Mouse (Mus musculus): Measurements from ENCODE around the gene Arhgap21. TPM values are rescaled to one million over a fixed set of nuclear protein-coding genes. Genes with fewer than 3 reads are reported as not detected.

Gene Arhgap21
- polyA plus RNA-seq, 1 experiment from 2014 or later, result 15.3 TPM

GRCm38 (mm10) chr2:20879877-20880605 lies 88.6 kb downstream of the Arhgap21 start:
- Histone ChIP-seq H3K36me3 (ENCODE audit: control insufficient read depth, insufficient read depth, low read length) (peaks cover 30% of the 10 kb centered on the region), H3K4me1 (replicated peaks; ENCODE audit: control insufficient read depth, insufficient read depth, low read length) (0 out of 2 replicates have a peak, but pooled peaks cover 2% of the 10 kb centered on the region), H3K4me2 (no peak overlapping the region), H3K4me3 (ENCODE audit: low read depth, low read length) (no peak overlapping the region), H3K9me3 (ENCODE audit: control insufficient read depth, low read length) (no peaks in the 10 kb centered on the region), H3K27me3 (replicated peaks; ENCODE audit: control insufficient read depth, insufficient read depth, low read length) (no peaks in the 10 kb centered on the region), H3K27ac (ENCODE audit: low read depth, low read length) (no peak overlapping the region), H3K9ac (ENCODE audit: low read depth, low read length) (no peak overlapping the region)
- ATAC-seq (replicated peaks; ENCODE audit: low FRiP score) (no peak; the same call in 1 of the 2 replicates), DNase-seq (ENCODE audit: low spot score) (no peak)
- 89% methylated on average over 16 of the region's 16 CpGs for WGBS

GRCm38 (mm10) chr2:20874621-20875020 lies 94.1 kb downstream of the Arhgap21 start:
- Histone ChIP-seq H3K4me3 (ENCODE audit: low read depth, low read length) (no peak overlapping the region), H3K9ac (ENCODE audit: low read depth, low read length) (no peak overlapping the region), H3K4me1 (replicated peaks; ENCODE audit: control insufficient read depth, insufficient read depth, low read length) (0 out of 2 replicates have a peak, but pooled peaks cover 2% of the 10 kb centered on the region), H3K27ac (ENCODE audit: low read depth, low read length) (no peak overlapping the region), H3K36me3 (ENCODE audit: control insufficient read depth, insufficient read depth, low read length) (peaks cover 14% of the 10 kb centered on the region), H3K9me3 (ENCODE audit: control insufficient read depth, low read length) (no peaks in the 10 kb centered on the region), H3K4me2 (no peak overlapping the region), H3K27me3 (replicated peaks; ENCODE audit: control insufficient read depth, insufficient read depth, low read length) (no peaks in the 10 kb centered on the region)
- 94% methylated on average over 5 of the region's 5 CpGs for WGBS
- DNase-seq (ENCODE audit: low spot score), result no peak
- ATAC-seq (replicated peaks; ENCODE audit: low FRiP score), result no peak

- no peak overlapping the region for H3K9ac ChIP-seq (ENCODE audit: low read depth, low read length)
- H3K27ac ChIP-seq (ENCODE audit: low read depth, low read length), result no peak overlapping the region
- H3K4me3 ChIP-seq (ENCODE audit: low read depth, low read length), result no peak overlapping the region
- no peak for DNase-seq (ENCODE audit: low spot score)
- no peaks in the 10 kb centered on the region for H3K4me1 ChIP-seq (replicated peaks; ENCODE audit: control insufficient read depth, insufficient read depth, low read length)
- no peak for ATAC-seq (replicated peaks; ENCODE audit: low FRiP score)
- 55% methylated on average over 2 of the region's 2 CpGs for WGBS
- H3K27me3 ChIP-seq (replicated peaks; ENCODE audit: control insufficient read depth, insufficient read depth, low read length), result no peaks in the 10 kb centered on the region
- H3K4me2 ChIP-seq, result no peak overlapping the region
- H3K36me3 ChIP-seq (ENCODE audit: control insufficient read depth, insufficient read depth, low read length), result peaks cover 6% of the 10 kb centered on the region; the same call in 1 of the 2 replicates
- H3K9me3 ChIP-seq (ENCODE audit: control insufficient read depth, low read length), result no peaks in the 10 kb centered on the region
Measured at GRCm38 (mm10) chr2:20869212-20869965, 99.3 kb downstream of the Arhgap21 start.

GRCm38 (mm10) chr2:20868052-20868451 lies 100.6 kb downstream of the Arhgap21 start:
- Histone ChIP-seq H3K36me3 (ENCODE audit: control insufficient read depth, insufficient read depth, low read length) (peaks cover 8% of the 10 kb centered on the region), H3K4me2 (no peak overlapping the region), H3K27ac (ENCODE audit: low read depth, low read length) (no peak overlapping the region), H3K9ac (ENCODE audit: low read depth, low read length) (no peak overlapping the region), H3K9me3 (ENCODE audit: control insufficient read depth, low read length) (no peaks in the 10 kb centered on the region), H3K27me3 (replicated peaks; ENCODE audit: control insufficient read depth, insufficient read depth, low read length) (no peaks in the 10 kb centered on the region), H3K4me3 (ENCODE audit: low read depth, low read length) (no peak overlapping the region), H3K4me1 (replicated peaks; ENCODE audit: control insufficient read depth, insufficient read depth, low read length) (no peaks in the 10 kb centered on the region)
- no peak for DNase-seq (ENCODE audit: low spot score)
- no peak for ATAC-seq (replicated peaks; ENCODE audit: low FRiP score)

- no peak overlapping the region for H3K4me2 ChIP-seq
- H3K27ac ChIP-seq (ENCODE audit: low read depth, low read length), result no peak overlapping the region
- H3K4me1 ChIP-seq (replicated peaks; ENCODE audit: control insufficient read depth, insufficient read depth, low read length), result no peaks in the 10 kb centered on the region
- no peaks in the 10 kb centered on the region for H3K9me3 ChIP-seq (ENCODE audit: control insufficient read depth, low read length)
- DNase-seq (ENCODE audit: low spot score) (no peak), ATAC-seq (replicated peaks; ENCODE audit: low FRiP score) (no peak)
- no peaks in the 10 kb centered on the region for H3K27me3 ChIP-seq (replicated peaks; ENCODE audit: control insufficient read depth, insufficient read depth, low read length)
- no peak overlapping the region for H3K9ac ChIP-seq (ENCODE audit: low read depth, low read length)
- whole genome bisulfite sequencing, result 84% methylated on average over 3 of the region's 3 CpGs
- H3K4me3 ChIP-seq (ENCODE audit: low read depth, low read length), result no peak overlapping the region
- H3K36me3 ChIP-seq (ENCODE audit: control insufficient read depth, insufficient read depth, low read length), result peaks cover 13% of the 10 kb centered on the region
Measured at GRCm38 (mm10) chr2:20865795-20866194, 102.9 kb downstream of the Arhgap21 start.

- no peaks in the 10 kb centered on the region for H3K4me1 ChIP-seq (replicated peaks; ENCODE audit: control insufficient read depth, insufficient read depth, low read length)
- no peak overlapping the region for H3K27ac ChIP-seq (ENCODE audit: low read depth, low read length)
- no peaks in the 10 kb centered on the region for H3K27me3 ChIP-seq (replicated peaks; ENCODE audit: control insufficient read depth, insufficient read depth, low read length)
- H3K4me3 ChIP-seq (ENCODE audit: low read depth, low read length), result no peak overlapping the region
- H3K9me3 ChIP-seq (ENCODE audit: control insufficient read depth, low read length), result no peaks in the 10 kb centered on the region
- peaks cover 17% of the 10 kb centered on the region for H3K36me3 ChIP-seq (ENCODE audit: control insufficient read depth, insufficient read depth, low read length)
- ATAC-seq (replicated peaks; ENCODE audit: low FRiP score) (no peak), DNase-seq (ENCODE audit: low spot score) (no peak)
- no peak overlapping the region for H3K9ac ChIP-seq (ENCODE audit: low read depth, low read length)
- 84% methylated on average over 2 of the region's 2 CpGs for WGBS
- H3K4me2 ChIP-seq, result no peak overlapping the region
Measured at GRCm38 (mm10) chr2:20864569-20864968, 104.1 kb downstream of the Arhgap21 start.

- Histone ChIP-seq H3K27ac (ENCODE audit: low read depth, low read length) (no peak overlapping the region), H3K4me3 (ENCODE audit: low read depth, low read length) (no peak overlapping the region), H3K4me2 (no peak overlapping the region), H3K27me3 (replicated peaks; ENCODE audit: control insufficient read depth, insufficient read depth, low read length) (no peaks in the 10 kb centered on the region), H3K9me3 (ENCODE audit: control insufficient read depth, low read length) (no peaks in the 10 kb centered on the region), H3K4me1 (replicated peaks; ENCODE audit: control insufficient read depth, insufficient read depth, low read length) (no peaks in the 10 kb centered on the region), H3K36me3 (ENCODE audit: control insufficient read depth, insufficient read depth, low read length) (peaks cover 22% of the 10 kb centered on the region), H3K9ac (ENCODE audit: low read depth, low read length) (no peak overlapping the region)
- WGBS, result 92% methylated on average over 5 of the region's 5 CpGs
- no peak for DNase-seq (ENCODE audit: low spot score)
- ATAC-seq (replicated peaks; ENCODE audit: low FRiP score), result no peak
Measured at GRCm38 (mm10) chr2:20860756-20861155, 107.9 kb downstream of the Arhgap21 start.

GRCm38 (mm10) chr2:20849346-20849745 lies 119.3 kb downstream of the Arhgap21 start:
- DNase-seq (ENCODE audit: low spot score), result no peak
- no peak for ATAC-seq (replicated peaks; ENCODE audit: low FRiP score)
- no peak overlapping the region for H3K27ac ChIP-seq (ENCODE audit: low read depth, low read length)
- no peaks in the 10 kb centered on the region for H3K4me1 ChIP-seq (replicated peaks; ENCODE audit: control insufficient read depth, insufficient read depth, low read length)
- no peak overlapping the region for H3K4me2 ChIP-seq
- no peak overlapping the region for H3K4me3 ChIP-seq (ENCODE audit: low read depth, low read length)
- 91% methylated on average over 18 of the region's 18 CpGs for WGBS
- H3K9me3 ChIP-seq (ENCODE audit: control insufficient read depth, low read length), result no peaks in the 10 kb centered on the region
- peaks cover 34% of the 10 kb centered on the region for H3K36me3 ChIP-seq (ENCODE audit: control insufficient read depth, insufficient read depth, low read length)
- H3K9ac ChIP-seq (ENCODE audit: low read depth, low read length), result no peak overlapping the region
- no peaks in the 10 kb centered on the region for H3K27me3 ChIP-seq (replicated peaks; ENCODE audit: control insufficient read depth, insufficient read depth, low read length)

Data from liver, embryonic 11.5 days (tissue).